In genomic region chr11:106788026-106788774, GRCm38 (mm10) we compare ENCODE assay signal across 8 mouse cellular contexts. TPM values are rescaled to one million over a fixed set of nuclear protein-coding genes. Genes with fewer than 3 reads are reported as not detected.
DNase-seq lines count a peak whose midpoint lies in the region; ATAC-seq and TF ChIP-seq lines count a peak whose summit lies in the region.

No protein-coding gene starts in this region.

- H3K4me3 ChIP-seq in MEL (ENCODE audit: control insufficient read depth in 1 of 2, insufficient read depth in 1 of 2, low read depth in 2 of 2, low read length in 2 of 2): peak overlapping the region; percentile 82 to 86
- peak overlapping the region; percentile 94 for H3K4me3 ChIP-seq in forebrain, embryonic 15.5 days

- H3K79me2 ChIP-seq in MEL (ENCODE audit: control insufficient read depth, insufficient read depth, low read length, poor library complexity): peaks cover 48% of the 10 kb centered on the region

- WGBS in forebrain, embryonic 15.5 days: 0% methylated on average over 64 of the region's 79 CpGs

- intact Hi-C loops in heart, postnatal 25 days (cut with DNase I): no loop called here

- DNase-seq in MEL (ENCODE audit: low read depth, low spot score): peak; percentile 98
- DNase-seq in cerebellum, adult 11-12 months: peak; percentile 99
- DNase-seq in heart, postnatal 25 days (ENCODE audit: low spot score): peak; percentile 96
- peak; percentile 96 to 99 for DNase-seq in layer of hippocampus, adult 18-20 months (ENCODE audit: low spot score in 2 of 2)
- peak; percentile 97 for DNase-seq in lung, adult 18-20 months
- peak; percentile 94 for DNase-seq in thymus, adult 18-20 months

- 0 out of 6 replicates have a peak, but pooled peaks of 1 of the 3 experiments have one; percentile 2 for TF ChIP-seq CTCF in MEL (IDR thresholded peaks at IDR 0.05 in 2 of 3, conservative IDR thresholded peaks at IDR 0.05 in 1 of 3; ENCODE audit: control insufficient read depth in 1 of 3, insufficient read depth in 1 of 3, low read depth in 2 of 3, low read length in 3 of 3, poor library complexity in 1 of 3, severe bottlenecking in 1 of 3)

- H3K9ac ChIP-seq in MEL (ENCODE audit: control insufficient read depth, low read depth, low read length, poor library complexity, severe bottlenecking): peak overlapping the region; percentile 96
- peak overlapping the region; percentile 100 for H3K9ac ChIP-seq in forebrain, embryonic 15.5 days (replicated peaks)

- H3K4me1 ChIP-seq in MEL (ENCODE audit: control insufficient read depth in 1 of 2, insufficient read depth in 2 of 2, low read length in 2 of 2): peaks cover 3 to 9% of the 10 kb centered on the region in 2 experiments
- peaks cover 45% of the 10 kb centered on the region for H3K4me1 ChIP-seq in forebrain, embryonic 15.5 days

- no peak for TF ChIP-seq RAD21 in MEL (IDR thresholded peaks at IDR 0.05; ENCODE audit: low read depth, low read length)

- peak; percentile 96 to 98 for TF ChIP-seq POLR2A in MEL (IDR thresholded peaks at IDR 0.05; ENCODE audit: control insufficient read depth in 1 of 2, insufficient read depth in 1 of 2, low read depth in 1 of 2, low read length in 2 of 2, poor library complexity in 1 of 2)

- no peaks in the 10 kb centered on the region for H3K9me3 ChIP-seq in MEL (replicated peaks; ENCODE audit: insufficient read depth, low read length)
- no peaks in the 10 kb centered on the region for H3K9me3 ChIP-seq in forebrain, embryonic 15.5 days

- peak overlapping the region; percentile 91 for H3K27ac ChIP-seq in MEL (ENCODE audit: control insufficient read depth, low read depth, low read length)
- peak overlapping the region; percentile 99 for H3K27ac ChIP-seq in forebrain, embryonic 15.5 days (replicated peaks)

- H3K4me2 ChIP-seq in forebrain, embryonic 15.5 days (replicated peaks): peak overlapping the region; percentile 80

- H3K36me3 ChIP-seq in MEL (ENCODE audit: control insufficient read depth in 1 of 2, insufficient read depth in 2 of 2, low read length in 2 of 2): peaks cover 38 to 44% of the 10 kb centered on the region in 2 experiments
- peaks cover 41% of the 10 kb centered on the region for H3K36me3 ChIP-seq in forebrain, embryonic 15.5 days

- H3K27me3 ChIP-seq in MEL (ENCODE audit: control insufficient read depth in 1 of 2, insufficient read depth in 2 of 2, low read length in 2 of 2): no peaks in the 10 kb centered on the region
- H3K27me3 ChIP-seq in forebrain, embryonic 15.5 days: no peaks in the 10 kb centered on the region

- peak; percentile 83 for ATAC-seq in forebrain, embryonic 15.5 days (replicated peaks)
- peak; percentile 59 for ATAC-seq in neutrophil, adult 5-6 weeks (ENCODE audit: extremely low read depth, insufficient number of reproducible peaks, low FRiP score, poor library complexity, severe bottlenecking)

- TF ChIP-seq EP300 in MEL (IDR thresholded peaks at IDR 0.05; ENCODE audit: low read depth in 1 of 2, low read length in 2 of 2): peak in 1 of 2 experiments; percentile 13; a peak in 2 of 4 replicates

TF ChIP-seq in MEL, 35 proteins besides CTCF, POLR2A, EP300 and RAD21 (continues in another document):
- TF ChIP-seq TAL1 (IDR thresholded peaks at IDR 0.05; ENCODE audit: low read length): no peak
- no peak for TF ChIP-seq USF1 (IDR thresholded peaks at IDR 0.05; ENCODE audit: low read depth, low read length)
- no peak for TF ChIP-seq JUND (IDR thresholded peaks at IDR 0.05; ENCODE audit: low read depth, low read length)
- TF ChIP-seq SIN3A (IDR thresholded peaks at IDR 0.05; ENCODE audit: low read length): no peak; the same call in 1 of the 2 replicates
- 0 out of 2 replicates have a peak, but pooled peaks have one; percentile 97 for TF ChIP-seq CHD1 (IDR thresholded peaks at IDR 0.05; ENCODE audit: low read depth, low read length)
- no peak for TF ChIP-seq SMC3 (IDR thresholded peaks at IDR 0.05; ENCODE audit: low read depth, low read length)
- peak; percentile 98 for TF ChIP-seq TBP (IDR thresholded peaks at IDR 0.05; ENCODE audit: low read depth, low read length)
- TF ChIP-seq MYC (IDR thresholded peaks at IDR 0.05; ENCODE audit: low read depth, low read length): no peak
- TF ChIP-seq GATA1 (IDR thresholded peaks at IDR 0.05; ENCODE audit: low read depth, low read length): no peak
- TF ChIP-seq MYB (IDR thresholded peaks at IDR 0.05; ENCODE audit: low read depth, low read length): 0 out of 2 replicates have a peak, but pooled peaks have one; percentile 42
- peak; percentile 100 for TF ChIP-seq ZMIZ1 (IDR thresholded peaks at IDR 0.05; ENCODE audit: low read depth, low read length)
- 0 out of 2 replicates have a peak, but pooled peaks have one; percentile 10 for TF ChIP-seq GABPA (IDR thresholded peaks at IDR 0.05; ENCODE audit: low read depth, low read length)
- TF ChIP-seq MAFK (IDR thresholded peaks at IDR 0.05; ENCODE audit: borderline replicate concordance, low read depth, low read length): no peak; the same call in 1 of the 2 replicates
- peak; percentile 66; the same call in 1 of the 2 replicates for TF ChIP-seq ZNF384 (IDR thresholded peaks at IDR 0.05; ENCODE audit: low read depth, low read length)
- no peak for TF ChIP-seq NRF1 (IDR thresholded peaks at IDR 0.05; ENCODE audit: insufficient read depth, low read depth, low read length, poor library complexity, severe bottlenecking)
- peak; percentile 54 for TF ChIP-seq MXI1 (IDR thresholded peaks at IDR 0.05; ENCODE audit: low read depth, low read length)
- TF ChIP-seq ETS1 (IDR thresholded peaks at IDR 0.05; ENCODE audit: low read depth, low read length): peak; percentile 71
- peak; percentile 0; the same call in 1 of the 2 replicates for TF ChIP-seq ZC3H11A (IDR thresholded peaks at IDR 0.05; ENCODE audit: low read depth, low read length)
- no peak for TF ChIP-seq MEF2A (IDR thresholded peaks at IDR 0.05; ENCODE audit: extremely low read depth, insufficient replicate concordance, low read depth, low read length, poor library complexity, severe bottlenecking)
- TF ChIP-seq CHD2 (IDR thresholded peaks at IDR 0.05; ENCODE audit: low read length): peak; percentile 71
- TF ChIP-seq MAX (IDR thresholded peaks at IDR 0.05; ENCODE audit: low read length): peak; percentile 51
- TF ChIP-seq E2F4 (IDR thresholded peaks at IDR 0.05; ENCODE audit: borderline replicate concordance, low read depth, low read length): no peak
- peak; percentile 80 for TF ChIP-seq ELF1 (IDR thresholded peaks at IDR 0.05; ENCODE audit: low read depth, low read length)
- TF ChIP-seq ZKSCAN1 (IDR thresholded peaks at IDR 0.05; ENCODE audit: low read depth, low read length): no peak
- TF ChIP-seq BHLHE40 (IDR thresholded peaks at IDR 0.05; ENCODE audit: borderline replicate concordance, low read depth, low read length): no peak
- peak; percentile 82 for TF ChIP-seq HCFC1 (IDR thresholded peaks at IDR 0.05; ENCODE audit: low read depth, low read length)
- TF ChIP-seq RCOR1 (IDR thresholded peaks at IDR 0.05; ENCODE audit: low read depth, low read length): 0 out of 2 replicates have a peak, but pooled peaks have one; percentile 28
- peak; percentile 98 for TF ChIP-seq POLR2AphosphoS5 (IDR thresholded peaks at IDR 0.05; ENCODE audit: borderline replicate concordance, low read depth, low read length)

RNA-seq across cellular contexts. Expression of gene Ddx5, which starts 0.8 kb away (rescaled TPM):
- total RNA-seq in MEL (2012; rRNA removed): 338 and 358 TPM in 2 replicates
- 1,000 to 10,000 TPM in 1 of 2 experiments, 100 to 1,000 TPM in 1; 748 to 3,269 TPM for polyA plus RNA-seq in MEL (2012; ENCODE audit: insufficient read depth in 1 of 2, insufficient read length in 2 of 2, low read depth in 1 of 2, low replicate concordance in 2 of 2, missing spikeins in 1 of 2)
- 512 and 520 TPM in 2 replicates for polyA plus RNA-seq in forebrain, embryonic 15.5 days (2015; fragmentation: Nextera tagmentation; extraction: Ambion mirVana)
- 100 to 1,000 TPM; 310 to 351 TPM for total RNA-seq in heart, postnatal 25 days (2021)
- 100 to 1,000 TPM; 768 to 775 TPM for total RNA-seq in layer of hippocampus, adult 18-20 months (2021)
- 3,680 and 4,160 TPM in 2 replicates for total RNA-seq in neutrophil, adult 5-6 weeks (2017)

RNA-seq across cellular contexts. Expression of gene Cep95, which starts 0.9 kb away (rescaled TPM):
- total RNA-seq in MEL (2012; rRNA removed): 11.2 and 11.6 TPM in 2 replicates
- polyA plus RNA-seq in MEL (2012; ENCODE audit: insufficient read depth in 1 of 2, insufficient read length in 2 of 2, low read depth in 1 of 2, low replicate concordance in 2 of 2, missing spikeins in 1 of 2): 10 to 100 TPM in 1 of 2 experiments, not detected in 1; 12.9 TPM
- 20.5 and 21.2 TPM in 2 replicates for polyA plus RNA-seq in forebrain, embryonic 15.5 days (2015; fragmentation: Nextera tagmentation; extraction: Ambion mirVana)
- total RNA-seq in heart, postnatal 25 days (2021): 1 to 10 TPM; 5.9 to 7.3 TPM
- 10 to 100 TPM; 10.3 to 10.7 TPM for total RNA-seq in layer of hippocampus, adult 18-20 months (2021)
- 73.4 and 82.5 TPM in 2 replicates for total RNA-seq in neutrophil, adult 5-6 weeks (2017)

RNA-seq across cellular contexts. Expression of gene Polg2, which starts 8.9 kb away (rescaled TPM):
- total RNA-seq in MEL (2012; rRNA removed): 9.2 and 10.7 TPM in 2 replicates
- polyA plus RNA-seq in MEL (2012; ENCODE audit: insufficient read depth in 1 of 2, insufficient read length in 2 of 2, low read depth in 1 of 2, low replicate concordance in 2 of 2, missing spikeins in 1 of 2): 1 to 10 TPM in 1 of 2 experiments, not detected in 1; 6.3 TPM
- 9.9 and 11.0 TPM in 2 replicates for polyA plus RNA-seq in forebrain, embryonic 15.5 days (2015; fragmentation: Nextera tagmentation; extraction: Ambion mirVana)
- 1 to 10 TPM; 4.2 to 4.9 TPM for total RNA-seq in heart, postnatal 25 days (2021)
- total RNA-seq in layer of hippocampus, adult 18-20 months (2021): 1 to 10 TPM; 4.0 to 4.9 TPM
- 83.1 and 88.6 TPM in 2 replicates for total RNA-seq in neutrophil, adult 5-6 weeks (2017)

RNA-seq across cellular contexts. Expression of gene Milr1, which starts 37.2 kb away (rescaled TPM):
- not detected in 2 replicates for total RNA-seq in MEL (2012; rRNA removed)
- under 1 TPM in 1 of 2 experiments, not detected in 1; 0.26 TPM for polyA plus RNA-seq in MEL (2012; ENCODE audit: insufficient read depth in 1 of 2, insufficient read length in 2 of 2, low read depth in 1 of 2, low replicate concordance in 2 of 2, missing spikeins in 1 of 2)
- polyA plus RNA-seq in forebrain, embryonic 15.5 days (2015; fragmentation: Nextera tagmentation; extraction: Ambion mirVana): 0.52 and 1.2 TPM in 2 replicates
- 1 to 10 TPM; 1.1 to 1.6 TPM for total RNA-seq in heart, postnatal 25 days (2021)
- under 1 TPM in 1 of 2 experiments, not detected in 1; 0.20 TPM for total RNA-seq in layer of hippocampus, adult 18-20 months (2021)
- 63.2 and 73.4 TPM in 2 replicates for total RNA-seq in neutrophil, adult 5-6 weeks (2017)

RNA-seq across cellular contexts. Expression of gene Pecam1, which starts 37.8 kb away (rescaled TPM):
- 0.12 and 0.20 TPM in 2 replicates for total RNA-seq in MEL (2012; rRNA removed)
- polyA plus RNA-seq in MEL (2012; ENCODE audit: insufficient read depth in 1 of 2, insufficient read length in 2 of 2, low read depth in 1 of 2, low replicate concordance in 2 of 2, missing spikeins in 1 of 2): under 1 TPM in 1 of 2 experiments, not detected in 1; 0.14 TPM
- polyA plus RNA-seq in forebrain, embryonic 15.5 days (2015; fragmentation: Nextera tagmentation; extraction: Ambion mirVana): 12.1 and 14.3 TPM in 2 replicates
- 100 to 1,000 TPM; 127 to 139 TPM for total RNA-seq in heart, postnatal 25 days (2021)
- total RNA-seq in layer of hippocampus, adult 18-20 months (2021): 10 to 100 TPM; 14.3 to 15.8 TPM
- total RNA-seq in neutrophil, adult 5-6 weeks (2017): 144 and 151 TPM in 2 replicates

Comparison
In these comparisons a context has a peak if more than half of its experiments do, and no peak if none do; other contexts are left out.
1. Peak in every context shown above with its lines: DNase-seq, ATAC-seq, H3K4me3 ChIP-seq and H3K27ac ChIP-seq.